Mouse (Mus musculus) retina, adult 2 months (tissue): Measurements from ENCODE around the gene Ms4a6b.
"Not testable (repeated sequence)": the region's sequence is repeated elsewhere in the genome, so short reads cannot be mapped to it uniquely, and the experiment has no call there.

ENCODE experiments used
- DNase-seq: peaks from one replicate; pipeline ENCODE4 v3.0.0-alpha.2; 2012; ENCODE audit warnings: low read depth, low spot score

Ms4a6b gene

GRCm38 (mm10) chr19:11533888-11534445, 17.7 kb downstream of the Ms4a6b start:
- DNase-seq, result no peak

GRCm38 (mm10) chr19:11536593-11536992, 20.3 kb downstream of the Ms4a6b start, which contains the start of gene Ms4a4d:
Gene Ms4a4d (plus strand): TSS chr19:11536801.
- no peak for DNase-seq

GRCm38 (mm10) chr19:11537336-11537735, 21.0 kb downstream of the Ms4a6b start:
- no peak for DNase-seq

DNA sequence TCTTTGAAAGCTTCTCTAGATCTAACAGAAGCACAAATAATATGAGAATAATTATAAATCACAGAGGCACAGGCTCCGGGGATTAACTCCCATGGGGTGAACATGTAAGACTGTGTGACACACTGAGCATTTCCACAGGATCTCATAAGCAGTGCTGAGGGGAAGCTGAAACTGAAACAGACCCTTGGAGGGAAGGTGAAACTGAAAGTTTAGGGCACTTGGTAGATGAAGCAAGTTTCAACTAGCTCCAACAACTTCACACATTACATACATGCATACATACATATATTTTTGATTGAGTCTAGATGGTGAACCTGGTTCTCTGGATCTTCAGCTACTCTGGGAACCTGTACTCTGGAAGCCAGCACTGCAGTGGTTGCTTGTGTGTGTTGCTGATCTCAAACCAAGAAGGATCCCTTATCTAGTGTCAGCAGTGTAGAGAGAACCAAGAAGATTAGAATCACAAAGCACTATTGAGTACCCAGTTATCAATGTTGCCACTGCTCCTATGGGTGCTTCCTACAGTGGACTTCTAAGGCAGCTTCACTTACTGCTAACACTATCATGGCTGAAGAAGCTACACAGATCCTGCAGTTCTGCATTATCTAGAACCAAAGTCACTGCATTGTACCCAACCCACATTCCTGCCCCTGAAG, 24.0 kb downstream of the Ms4a6b start:
- not testable (repeated sequence) for DNase-seq

GRCm38 (mm10) chr19:11544383-11544782, 28.1 kb downstream of the Ms4a6b start:
- DNase-seq, result not testable (repeated sequence)

- DNase-seq, result no peak
Observed at GRCm38 (mm10) chr19:11547911-11548310, 31.6 kb downstream of the Ms4a6b start.

DNA sequence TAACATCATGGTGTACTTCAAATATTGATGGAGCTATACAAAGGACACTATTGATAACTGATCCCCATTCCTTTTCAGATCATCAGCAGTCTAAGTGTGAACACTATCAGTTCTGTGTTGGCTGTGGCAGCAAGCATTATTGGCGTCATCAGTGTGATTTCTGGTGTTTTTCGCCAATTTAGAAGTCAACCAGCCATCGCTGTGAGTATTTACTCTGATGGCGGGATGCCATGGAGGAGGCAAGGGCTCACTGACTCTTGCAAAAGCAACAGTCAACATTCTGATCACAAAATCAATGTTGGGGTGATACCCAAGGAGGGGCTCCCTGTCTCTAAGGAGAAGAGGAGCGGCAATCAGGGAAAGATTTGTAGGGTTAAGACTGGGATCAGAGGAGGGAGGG, 38.4 kb downstream of the Ms4a6b start:
- DNase-seq, result no peak

- not testable (repeated sequence) for DNase-seq
Observed at GRCm38 (mm10) chr19:11559560-11559959, 43.2 kb downstream of the Ms4a6b start.

- DNase-seq, result no peak
Observed at GRCm38 (mm10) chr19:11574965-11575364, 58.7 kb downstream of the Ms4a6b start.
